18 mouse cellular contexts compared by ENCODE assay signal in the genomic region with DNA sequence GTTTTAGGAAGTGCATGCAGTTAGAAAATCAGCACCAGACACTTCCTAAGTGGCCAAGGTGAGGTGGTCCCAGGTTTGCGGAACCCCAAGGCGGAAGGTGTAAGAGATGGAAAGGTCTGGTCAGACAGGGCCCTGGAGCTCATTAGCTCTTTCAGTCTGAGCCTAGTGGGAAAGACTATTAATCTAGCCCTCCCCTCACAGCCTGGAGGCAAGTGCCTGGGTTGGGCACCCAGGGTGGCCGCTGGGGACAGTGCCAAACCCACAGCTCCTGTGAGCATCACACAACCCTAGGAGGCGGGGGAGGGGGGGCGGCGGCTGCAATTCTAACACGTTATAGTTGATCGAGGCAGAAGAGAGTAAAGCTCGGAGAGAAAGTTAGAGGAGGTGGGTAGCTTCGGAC. TPM values are rescaled to one million over a fixed set of nuclear protein-coding genes. Genes with fewer than 3 reads are reported as not detected.
A peak's percentile ranks its signal among the peaks of the same experiment; 100 is the strongest.
DNase-seq lines count a peak whose midpoint lies in the region; ATAC-seq and TF ChIP-seq lines count a peak whose summit lies in the region.
"Had no signal": no experiment of that assay in that cellular context is flagged by ENCODE, and none has a peak within 500 bp of the region (broad histone marks: within the 10 kb centered on the region; RNA-seq: fewer than 3 reads in every experiment).

No protein-coding gene starts in this region.

- no peak for TF ChIP-seq CTCF in midbrain, postnatal 0 days (IDR thresholded peaks at IDR 0.05)

- peak overlapping the region; percentile 42; the same call in 1 of the 2 replicates for H3K27ac ChIP-seq in midbrain, embryonic 12.5 days (replicated peaks)
- H3K27ac ChIP-seq in midbrain, embryonic 10.5 days (replicated peaks) = no peak overlapping the region
- peak overlapping the region; percentile 55 for H3K27ac ChIP-seq in forebrain, embryonic 15.5 days (replicated peaks)
- no peak overlapping the region for H3K27ac ChIP-seq in midbrain, postnatal 0 days (ENCODE audit: low read depth, low read length)
- H3K27ac ChIP-seq: limb, embryonic 12.5 days; liver, embryonic 15.5 days; stomach, postnatal 0 days had no signal

- H3K9me3 ChIP-seq in midbrain, embryonic 12.5 days = no peaks in the 10 kb centered on the region
- H3K9me3 ChIP-seq in midbrain, embryonic 10.5 days (replicated peaks) = no peaks in the 10 kb centered on the region
- H3K9me3 ChIP-seq in forebrain, embryonic 15.5 days = no peaks in the 10 kb centered on the region
- no peaks in the 10 kb centered on the region for H3K9me3 ChIP-seq in midbrain, postnatal 0 days (ENCODE audit: low read length)
- H3K9me3 ChIP-seq: limb, embryonic 12.5 days; liver, embryonic 15.5 days had no signal

- H3K27me3 ChIP-seq in midbrain, embryonic 12.5 days = peaks cover 13% of the 10 kb centered on the region
- peaks cover 35% of the 10 kb centered on the region for H3K27me3 ChIP-seq in midbrain, embryonic 10.5 days (ENCODE audit: low read depth, poor library complexity, severe bottlenecking)
- no peaks in the 10 kb centered on the region for H3K27me3 ChIP-seq in forebrain, embryonic 15.5 days
- H3K27me3 ChIP-seq in midbrain, postnatal 0 days (ENCODE audit: insufficient read depth, low read length) = no peaks in the 10 kb centered on the region

- peak overlapping the region; percentile 66 for H3K4me2 ChIP-seq in midbrain, embryonic 12.5 days (replicated peaks)
- peak overlapping the region; percentile 93 for H3K4me2 ChIP-seq in forebrain, embryonic 15.5 days (replicated peaks)
- peak overlapping the region; percentile 75 for H3K4me2 ChIP-seq in midbrain, postnatal 0 days (ENCODE audit: low read depth, low read length, poor library complexity, severe bottlenecking)
- H3K4me2 ChIP-seq: limb, embryonic 12.5 days; liver, embryonic 15.5 days had no signal

- 65% methylated on average over 10 of the region's 10 CpGs for WGBS in midbrain, embryonic 12.5 days
- WGBS in midbrain, embryonic 10.5 days = 77% methylated on average over 10 of the region's 10 CpGs
- 55% methylated on average over 10 of the region's 10 CpGs for WGBS in forebrain, embryonic 15.5 days
- 53% methylated on average over 10 of the region's 10 CpGs for WGBS in midbrain, postnatal 0 days

- no peaks in the 10 kb centered on the region for H3K36me3 ChIP-seq in midbrain, embryonic 12.5 days
- no peaks in the 10 kb centered on the region for H3K36me3 ChIP-seq in midbrain, embryonic 10.5 days
- no peaks in the 10 kb centered on the region for H3K36me3 ChIP-seq in forebrain, embryonic 15.5 days
- H3K36me3 ChIP-seq in midbrain, postnatal 0 days (ENCODE audit: insufficient read depth, low read length) = no peaks in the 10 kb centered on the region
- H3K36me3 ChIP-seq: limb, embryonic 12.5 days; liver, embryonic 15.5 days had no signal

- peak; percentile 37 for DNase-seq in cerebellum, adult 11 months
- no peak for DNase-seq in cerebellum, adult 11-12 months
- DNase-seq in midbrain, embryonic 10.5 days (ENCODE audit: low spot score) = no peak
- DNase-seq in midbrain, postnatal 0 days (ENCODE audit: low spot score) = no peak
- DNase-seq in thymus, postnatal 4 days = no peak
- no peak for DNase-seq in layer of hippocampus, postnatal 36 days
- DNase-seq: embryo, embryonic 11 days; heart, postnatal 14 days; kidney, postnatal 10 days; thymus, postnatal 25 days had no signal

- peaks cover 26% of the 10 kb centered on the region for H3K4me1 ChIP-seq in midbrain, embryonic 12.5 days
- H3K4me1 ChIP-seq in midbrain, embryonic 10.5 days = peaks cover 13% of the 10 kb centered on the region
- peaks cover 34% of the 10 kb centered on the region for H3K4me1 ChIP-seq in forebrain, embryonic 15.5 days
- H3K4me1 ChIP-seq in midbrain, postnatal 0 days (ENCODE audit: insufficient read depth, low read length) = peaks cover 9% of the 10 kb centered on the region; the same call in 1 of the 2 replicates
- H3K4me1 ChIP-seq: liver, embryonic 15.5 days had no signal

- 0 out of 2 replicates have a peak overlapping the region, but pooled peaks have one; percentile 13 for H3K4me3 ChIP-seq in midbrain, embryonic 12.5 days
- H3K4me3 ChIP-seq in midbrain, embryonic 10.5 days = no peak overlapping the region
- H3K4me3 ChIP-seq in forebrain, embryonic 15.5 days = peak overlapping the region; percentile 70
- peak overlapping the region; percentile 79 for H3K4me3 ChIP-seq in midbrain, postnatal 0 days (ENCODE audit: low read depth, low read length)
- H3K4me3 ChIP-seq: limb, embryonic 12.5 days; liver, embryonic 15.5 days had no signal

- no peak overlapping the region for H3K9ac ChIP-seq in midbrain, embryonic 12.5 days (replicated peaks)
- no peak overlapping the region for H3K9ac ChIP-seq in forebrain, embryonic 15.5 days (replicated peaks)
- H3K9ac ChIP-seq in midbrain, postnatal 0 days (replicated peaks; ENCODE audit: low read length, poor library complexity, severe bottlenecking) = peak overlapping the region; percentile 55
- H3K9ac ChIP-seq: limb, embryonic 12.5 days; liver, embryonic 15.5 days had no signal

- no peak for ATAC-seq in midbrain, embryonic 12.5 days (ENCODE audit: low FRiP score, low read depth)
- ATAC-seq in forebrain, embryonic 15.5 days (replicated peaks) = no peak
- ATAC-seq in midbrain, postnatal 0 days (ENCODE audit: low FRiP score) = no peak
- ATAC-seq: intestine, postnatal 0 days had no signal

RNA-seq across cellular contexts. Expression of a gene that starts 3.6 kb away (rescaled TPM):
- 3.1 and 3.4 TPM in 2 replicates for polyA plus RNA-seq in midbrain, embryonic 12.5 days (2016; fragmentation: Nextera tagmentation; extraction: Ambion mirVana)
- 0.22 and 0.60 TPM in 2 replicates for polyA plus RNA-seq in midbrain, embryonic 10.5 days (2016; fragmentation: Nextera tagmentation; extraction: Ambion mirVana)
- polyA plus RNA-seq in forebrain, embryonic 15.5 days (2015; fragmentation: Nextera tagmentation; extraction: Ambion mirVana) = 7.0 and 7.6 TPM in 2 replicates
- 22.3 and 22.6 TPM in 2 replicates for total RNA-seq in midbrain, postnatal 0 days (2014; rRNA removed)
- 15.7 and 16.7 TPM in 2 replicates for polyA plus RNA-seq in midbrain, postnatal 0 days (2015; fragmentation: Nextera tagmentation; extraction: Ambion mirVana)
- total RNA-seq in layer of hippocampus, postnatal 36 days (2021) = 10 to 100 TPM; 36.1 to 37.5 TPM
- total RNA-seq: gastrocnemius, adult 18-20 months; heart, postnatal 14 days; monocyte, adult 5-6 weeks had no signal
- polyA plus RNA-seq: limb, embryonic 12.5 days; liver, embryonic 15.5 days had no signal

RNA-seq across cellular contexts. Expression of a gene that starts 57.7 kb away (rescaled TPM):
- polyA plus RNA-seq in midbrain, embryonic 12.5 days (2016; fragmentation: Nextera tagmentation; extraction: Ambion mirVana) = 114 and 120 TPM in 2 replicates
- 172 and 181 TPM in 2 replicates for polyA plus RNA-seq in midbrain, embryonic 10.5 days (2016; fragmentation: Nextera tagmentation; extraction: Ambion mirVana)
- 118 and 120 TPM in 2 replicates for polyA plus RNA-seq in forebrain, embryonic 15.5 days (2015; fragmentation: Nextera tagmentation; extraction: Ambion mirVana)
- total RNA-seq in midbrain, postnatal 0 days (2014; rRNA removed) = 29.5 and 37.3 TPM in 2 replicates
- polyA plus RNA-seq in midbrain, postnatal 0 days (2015; fragmentation: Nextera tagmentation; extraction: Ambion mirVana) = 116 and 120 TPM in 2 replicates
- total RNA-seq in layer of hippocampus, postnatal 36 days (2021) = 10 to 100 TPM; 19.9 to 20.3 TPM

Comparison
In these comparisons a context has a peak if more than half of its experiments do, and no peak if none do; other contexts are left out.
1. H3K27ac ChIP-seq: peak in midbrain, embryonic 12.5 days (single experiment) and forebrain, embryonic 15.5 days (single experiment); none in midbrain, embryonic 10.5 days (single experiment) and midbrain, postnatal 0 days (single experiment).
2. Peak in every context shown above with its lines, with median percentiles within 50 percentile points of each other: H3K4me2 ChIP-seq.